Mouse (Mus musculus) C2C12 (cell line): ENCODE measurements around the gene Fads2.

Source experiments
- CEBPB ChIP-seq: IDR thresholded peaks from one replicate; pipeline ENCODE4 v1.6.1; 2011; ENCODE audit warnings: low read depth, mild to moderate bottlenecking, control low read depth, moderate library complexity
- CTCF ChIP-seq: IDR thresholded peaks from one replicate; pipeline ENCODE4 v1.5.1; 2011; ENCODE audit not compliant: control insufficient read depth, insufficient read depth, insufficient read length
- FOSL1 ChIP-seq: IDR thresholded peaks from one replicate; pipeline ENCODE4 v1.8.0; 2011; ENCODE audit warnings: mild to moderate bottlenecking, low read length; ENCODE audit not compliant: poor library complexity, insufficient read depth, severe bottlenecking
- MAX ChIP-seq: IDR thresholded peaks from one replicate; pipeline ENCODE4 v1.6.1; 2011; ENCODE audit warnings: mild to moderate bottlenecking, control low read depth
- MYOD1 ChIP-seq: IDR thresholded peaks from one replicate; pipeline ENCODE4 v1.6.1; 2011; ENCODE audit warnings: low read depth; ENCODE audit not compliant: control insufficient read depth, insufficient read length
- MYOG ChIP-seq: IDR thresholded peaks from one replicate; pipeline ENCODE4 v1.6.1; 2011; ENCODE audit not compliant: control insufficient read depth, insufficient read length; ENCODE audit errors: extremely low read depth
- USF1 ChIP-seq: IDR thresholded peaks from one replicate; pipeline ENCODE4 v1.6.1; 2011; ENCODE audit warnings: low read depth, mild to moderate bottlenecking, control low read depth, moderate library complexity

- TF ChIP-seq MYOD1 (no peak), CTCF (no peak), USF1 (no peak), MYOG (no peak), FOSL1 (no peak), MAX (no peak), CEBPB (no peak)
These were observed 47.0 kb upstream of the Fads2 start for GRCm38 (mm10) chr19:10148555-10148954.
